Mouse (Mus musculus) ES-E14 (cell line): ENCODE results near the gene Slc25a4.

ENCODE experiments used
- HCFC1 ChIP-seq: IDR thresholded peaks from 2 replicates; pipeline ENCODE4 v1.6.1; 2012; ENCODE audit warnings: low read length, inconsistent platforms, borderline replicate concordance; ENCODE audit not compliant: insufficient read depth
- ZNF384 ChIP-seq: IDR thresholded peaks from 2 replicates; pipeline ENCODE4 v1.6.1; 2012; ENCODE audit warnings: low read depth, low read length, inconsistent platforms

DNA sequence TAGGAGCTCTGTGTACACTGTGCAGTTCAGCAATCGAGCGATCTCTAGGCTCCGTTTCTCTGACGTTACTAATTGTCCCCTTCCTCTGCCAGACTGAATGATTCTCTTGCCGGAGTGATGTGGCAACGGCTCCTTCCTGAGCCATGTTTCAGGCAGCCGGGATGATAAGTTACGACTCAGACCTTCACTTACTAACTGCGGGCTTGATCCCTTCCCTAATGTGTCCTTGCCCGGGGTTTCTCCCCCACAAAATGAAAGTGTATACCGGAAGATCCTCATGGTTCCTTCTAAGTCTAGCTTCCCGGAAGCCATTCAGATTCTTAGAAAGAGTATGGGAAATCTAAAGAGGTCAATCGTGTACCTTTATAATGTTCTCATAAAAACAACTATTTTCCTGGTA is 41.4 kb upstream of the Slc25a4 start:
- TF ChIP-seq HCFC1 = no peak
- TF ChIP-seq ZNF384 = no peak
